Mouse (Mus musculus): ENCODE data around the gene Huwe1.

The Huwe1 gene

DNA sequence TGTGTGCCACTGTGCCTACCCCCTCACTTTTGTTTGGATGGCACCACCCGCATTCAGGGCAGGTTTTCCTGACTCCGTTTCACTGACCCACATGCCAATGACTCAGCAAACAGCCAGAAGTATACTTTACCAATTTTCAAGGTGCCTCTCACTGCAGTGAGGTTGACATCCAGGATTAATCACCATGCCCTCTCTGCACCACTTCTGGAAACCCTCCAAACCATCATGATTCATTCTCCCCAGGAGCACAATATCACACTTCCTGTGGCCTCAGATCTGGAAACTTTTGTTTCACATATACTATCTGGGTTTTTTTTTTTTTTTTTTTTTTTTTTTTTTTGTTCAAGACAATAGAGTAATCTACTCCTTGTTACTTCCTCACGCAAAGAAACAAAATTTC is 150.6 kb downstream of the Huwe1 start:
- no peak for DNase-seq (ENCODE audit: low spot score)
